Mouse (Mus musculus): ENCODE measurements around the gene Sox5. TPM values are rescaled to one million over a fixed set of nuclear protein-coding genes. Genes with fewer than 3 reads are reported as not detected.

Sox5 gene
- polyA plus RNA-seq, 1 experiment from 2014 or later = 17.2 TPM

DNA sequence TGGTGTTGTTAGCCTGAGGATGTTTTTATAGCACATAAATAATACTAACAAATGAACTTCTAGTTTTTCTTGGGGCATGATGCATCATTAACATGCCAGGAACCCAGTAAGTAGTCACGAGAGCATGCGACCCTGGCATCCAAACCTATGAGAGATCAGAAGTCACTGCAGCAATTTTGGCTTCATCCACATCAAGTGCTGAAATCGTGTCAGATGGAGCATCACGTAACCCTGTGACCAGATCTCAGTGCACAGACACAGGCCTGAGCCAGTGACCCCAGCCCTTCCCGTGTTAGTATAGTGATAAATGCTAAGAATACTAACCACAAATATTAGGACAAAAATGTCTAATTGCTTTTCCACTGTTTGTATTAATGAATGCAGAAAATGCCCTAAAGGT, 58.8 kb downstream of the Sox5 start:
- ATAC-seq (replicated peaks; ENCODE audit: low FRiP score, low TSS enrichment, low read depth) = no peak
- Histone ChIP-seq H3K4me1 (replicated peaks; ENCODE audit: control insufficient read depth, insufficient read depth, low read length) (no peaks in the 10 kb centered on the region), H3K36me3 (ENCODE audit: control insufficient read depth, insufficient read depth, low read length) (no peaks in the 10 kb centered on the region), H3K9me3 (ENCODE audit: control insufficient read depth, low read length) (0 out of 2 replicates have a peak, but pooled peaks cover 3% of the 10 kb centered on the region), H3K9ac (ENCODE audit: low read length) (no peak overlapping the region), H3K4me3 (ENCODE audit: low read depth, low read length) (no peak overlapping the region), H3K27ac (ENCODE audit: low read depth) (no peak overlapping the region), H3K4me2 (ENCODE audit: low read length) (no peak overlapping the region), H3K27me3 (replicated peaks; ENCODE audit: control insufficient read depth, insufficient read depth, low read length) (no peaks in the 10 kb centered on the region)
- 90% methylated on average over 5 of the region's 5 CpGs for WGBS
- no peak for DNase-seq (ENCODE audit: low spot score)

DNA sequence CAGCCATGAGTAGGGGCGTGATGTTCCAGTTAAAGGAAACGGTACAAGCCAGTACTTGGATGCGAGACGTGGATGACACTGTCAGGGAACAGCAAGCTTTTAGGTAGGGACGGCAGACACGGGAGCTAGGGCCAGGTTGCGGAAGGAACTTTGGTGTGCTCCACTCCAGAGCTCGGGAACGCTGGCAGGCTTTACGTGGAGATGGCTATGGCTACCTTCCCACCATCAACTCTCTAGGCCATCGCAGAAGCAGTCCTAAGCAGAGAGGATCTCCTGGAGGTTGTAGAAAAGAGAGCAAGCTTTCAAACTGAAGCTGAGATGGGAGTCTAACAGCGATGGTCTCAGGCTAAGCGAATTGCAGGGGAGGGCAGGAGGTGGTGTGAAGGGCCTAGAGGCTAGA, 60.9 kb downstream of the Sox5 start:
- no peak for DNase-seq (ENCODE audit: low spot score)
- no peak for ATAC-seq (replicated peaks; ENCODE audit: low FRiP score, low TSS enrichment, low read depth)
- H3K9ac ChIP-seq (ENCODE audit: low read length) = no peak overlapping the region
- H3K27ac ChIP-seq (ENCODE audit: low read depth) = no peak overlapping the region
- H3K27me3 ChIP-seq (replicated peaks; ENCODE audit: control insufficient read depth, insufficient read depth, low read length) = no peaks in the 10 kb centered on the region
- H3K4me1 ChIP-seq (replicated peaks; ENCODE audit: control insufficient read depth, insufficient read depth, low read length) = no peaks in the 10 kb centered on the region
- no peak overlapping the region for H3K4me3 ChIP-seq (ENCODE audit: low read depth, low read length)
- no peaks in the 10 kb centered on the region for H3K36me3 ChIP-seq (ENCODE audit: control insufficient read depth, insufficient read depth, low read length)
- no peaks in the 10 kb centered on the region for H3K9me3 ChIP-seq (ENCODE audit: control insufficient read depth, low read length)
- 97% methylated on average over 13 of the region's 13 CpGs for WGBS
- H3K4me2 ChIP-seq (ENCODE audit: low read length) = no peak overlapping the region

DNA sequence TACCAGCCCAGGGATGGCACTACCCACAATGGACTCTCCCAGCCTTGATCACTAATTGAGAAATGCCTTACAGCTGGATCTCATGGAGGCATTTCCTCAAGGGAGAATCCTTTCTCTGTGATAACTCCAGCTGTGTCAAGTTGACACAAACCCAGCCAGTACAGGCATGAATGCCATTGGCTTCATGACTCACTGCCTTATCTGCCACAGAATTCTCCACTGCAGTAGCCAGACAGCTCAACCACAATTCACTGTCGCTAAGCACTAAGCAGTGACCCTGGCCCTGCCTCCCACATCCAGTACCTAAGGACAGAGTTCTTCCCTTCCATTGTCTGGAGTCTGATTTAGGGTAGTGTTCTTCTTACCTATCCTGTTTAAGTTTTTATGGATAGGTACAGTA, 65.4 kb downstream of the Sox5 start:
- peaks cover 17% of the 10 kb centered on the region for H3K4me1 ChIP-seq (replicated peaks; ENCODE audit: control insufficient read depth, insufficient read depth, low read length)
- no peak overlapping the region for H3K27ac ChIP-seq (ENCODE audit: low read depth)
- ATAC-seq (replicated peaks; ENCODE audit: low FRiP score, low TSS enrichment, low read depth) (no peak), DNase-seq (ENCODE audit: low spot score) (no peak)
- no peak overlapping the region for H3K4me3 ChIP-seq (ENCODE audit: low read depth, low read length)
- H3K9me3 ChIP-seq (ENCODE audit: control insufficient read depth, low read length) = no peaks in the 10 kb centered on the region
- no peaks in the 10 kb centered on the region for H3K27me3 ChIP-seq (replicated peaks; ENCODE audit: control insufficient read depth, insufficient read depth, low read length)
- no peaks in the 10 kb centered on the region for H3K36me3 ChIP-seq (ENCODE audit: control insufficient read depth, insufficient read depth, low read length)
- H3K4me2 ChIP-seq (ENCODE audit: low read length) = no peak overlapping the region
- no peak overlapping the region for H3K9ac ChIP-seq (ENCODE audit: low read length)
- WGBS = 62% methylated on average over 1 of the region's 1 CpGs

DNA sequence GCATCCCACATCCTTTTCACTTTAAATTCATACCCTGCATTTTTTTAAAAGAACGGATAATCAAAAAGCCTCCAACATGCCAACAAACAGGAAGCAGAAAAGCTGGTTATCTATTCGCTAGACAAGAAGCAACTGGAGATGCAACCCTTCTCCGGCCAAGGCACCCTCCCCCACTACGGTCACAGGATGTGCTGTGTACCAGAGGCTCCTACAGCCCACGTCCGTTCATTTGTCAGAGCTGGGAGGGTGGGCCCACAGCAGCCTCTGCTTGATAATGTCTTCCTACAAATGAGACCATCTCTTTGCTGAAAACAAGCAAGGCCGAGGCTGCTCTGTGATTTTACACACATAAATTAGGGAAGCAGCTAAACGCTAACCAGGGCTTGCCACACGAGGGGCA, 69.9 kb downstream of the Sox5 start:
- Histone ChIP-seq H3K36me3 (ENCODE audit: control insufficient read depth, insufficient read depth, low read length) (no peaks in the 10 kb centered on the region), H3K4me2 (ENCODE audit: low read length) (peak overlapping the region; percentile 20; the same call in 1 of the 2 replicates), H3K4me3 (ENCODE audit: low read depth, low read length) (no peak overlapping the region), H3K27ac (ENCODE audit: low read depth) (peak overlapping the region; percentile 67), H3K9ac (ENCODE audit: low read length) (no peak overlapping the region), H3K4me1 (replicated peaks; ENCODE audit: control insufficient read depth, insufficient read depth, low read length) (peaks cover 30% of the 10 kb centered on the region), H3K27me3 (replicated peaks; ENCODE audit: control insufficient read depth, insufficient read depth, low read length) (no peaks in the 10 kb centered on the region), H3K9me3 (ENCODE audit: control insufficient read depth, low read length) (no peaks in the 10 kb centered on the region)
- ATAC-seq (replicated peaks; ENCODE audit: low FRiP score, low TSS enrichment, low read depth) (no peak), DNase-seq (ENCODE audit: low spot score) (no peak)
- WGBS = 33% methylated on average over 9 of the region's 9 CpGs

DNA sequence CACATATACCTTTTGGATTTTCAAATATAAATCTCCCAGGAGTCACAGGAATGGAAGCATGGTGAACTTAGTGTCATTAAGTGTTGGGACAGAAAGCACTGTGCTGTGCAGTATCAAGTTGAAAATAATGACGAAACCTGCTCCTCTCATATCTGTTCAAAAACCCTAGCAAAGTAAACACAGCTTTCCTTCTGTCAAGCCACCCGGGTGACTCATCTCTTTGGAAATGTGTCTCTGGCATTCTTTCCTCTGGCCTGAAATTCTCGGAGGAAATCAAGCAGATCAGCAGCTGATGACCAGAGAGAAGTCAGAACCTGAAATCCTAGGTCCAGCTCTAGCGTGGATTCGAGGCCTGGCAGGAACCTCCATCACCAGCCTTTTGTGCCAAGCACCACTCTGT, 71.0 kb downstream of the Sox5 start:
- H3K9me3 ChIP-seq (ENCODE audit: control insufficient read depth, low read length) = no peaks in the 10 kb centered on the region
- WGBS = 27% methylated on average over 5 of the region's 5 CpGs
- no peak overlapping the region for H3K9ac ChIP-seq (ENCODE audit: low read length)
- no peak for ATAC-seq (replicated peaks; ENCODE audit: low FRiP score, low TSS enrichment, low read depth)
- peak; percentile 57 for DNase-seq (ENCODE audit: low spot score)
- peak overlapping the region; percentile 67 for H3K27ac ChIP-seq (ENCODE audit: low read depth)
- H3K4me2 ChIP-seq (ENCODE audit: low read length) = 0 out of 2 replicates have a peak overlapping the region, but pooled peaks have one; percentile 6
- no peaks in the 10 kb centered on the region for H3K27me3 ChIP-seq (replicated peaks; ENCODE audit: control insufficient read depth, insufficient read depth, low read length)
- H3K36me3 ChIP-seq (ENCODE audit: control insufficient read depth, insufficient read depth, low read length) = no peaks in the 10 kb centered on the region
- peaks cover 30% of the 10 kb centered on the region for H3K4me1 ChIP-seq (replicated peaks; ENCODE audit: control insufficient read depth, insufficient read depth, low read length)
- no peak overlapping the region for H3K4me3 ChIP-seq (ENCODE audit: low read depth, low read length)

DNA sequence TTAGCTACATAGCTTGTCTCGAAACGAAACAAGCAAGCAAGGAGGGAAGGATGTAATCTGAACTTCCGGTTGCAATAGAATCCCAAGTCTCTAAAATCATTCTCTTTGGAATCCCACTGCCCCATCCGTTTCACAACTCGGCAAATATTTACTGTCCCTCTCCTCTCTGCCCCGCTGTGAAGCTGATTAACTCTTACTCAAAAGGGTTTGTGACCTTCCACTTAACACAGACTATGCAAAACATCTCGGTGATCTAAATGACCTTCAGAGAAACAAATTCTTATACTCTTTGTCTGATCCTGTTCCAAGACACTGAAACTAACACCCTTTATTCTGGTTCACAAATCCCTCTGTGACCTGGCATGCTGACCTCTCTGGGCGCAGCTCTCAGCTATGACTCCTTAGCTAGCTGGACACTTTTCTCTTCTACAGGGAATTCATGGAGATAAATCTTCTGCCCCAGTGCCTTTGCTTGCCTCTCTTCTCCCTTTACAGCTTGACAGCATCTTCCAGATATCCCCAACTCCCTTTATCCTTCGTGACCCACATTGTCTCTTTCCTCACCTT, 72.1 kb downstream of the Sox5 start:
- H3K9me3 ChIP-seq (ENCODE audit: control insufficient read depth, low read length) = no peaks in the 10 kb centered on the region
- H3K4me1 ChIP-seq (replicated peaks; ENCODE audit: control insufficient read depth, insufficient read depth, low read length) = peaks cover 30% of the 10 kb centered on the region
- no peak overlapping the region for H3K9ac ChIP-seq (ENCODE audit: low read length)
- H3K4me3 ChIP-seq (ENCODE audit: low read depth, low read length) = no peak overlapping the region
- no peak overlapping the region for H3K27ac ChIP-seq (ENCODE audit: low read depth)
- no peak for DNase-seq (ENCODE audit: low spot score)
- H3K4me2 ChIP-seq (ENCODE audit: low read length) = no peak overlapping the region
- ATAC-seq (replicated peaks; ENCODE audit: low FRiP score, low TSS enrichment, low read depth) = no peak
- H3K27me3 ChIP-seq (replicated peaks; ENCODE audit: control insufficient read depth, insufficient read depth, low read length) = no peaks in the 10 kb centered on the region
- no peaks in the 10 kb centered on the region for H3K36me3 ChIP-seq (ENCODE audit: control insufficient read depth, insufficient read depth, low read length)
- 59% methylated on average over 9 of the region's 9 CpGs for WGBS

DNA sequence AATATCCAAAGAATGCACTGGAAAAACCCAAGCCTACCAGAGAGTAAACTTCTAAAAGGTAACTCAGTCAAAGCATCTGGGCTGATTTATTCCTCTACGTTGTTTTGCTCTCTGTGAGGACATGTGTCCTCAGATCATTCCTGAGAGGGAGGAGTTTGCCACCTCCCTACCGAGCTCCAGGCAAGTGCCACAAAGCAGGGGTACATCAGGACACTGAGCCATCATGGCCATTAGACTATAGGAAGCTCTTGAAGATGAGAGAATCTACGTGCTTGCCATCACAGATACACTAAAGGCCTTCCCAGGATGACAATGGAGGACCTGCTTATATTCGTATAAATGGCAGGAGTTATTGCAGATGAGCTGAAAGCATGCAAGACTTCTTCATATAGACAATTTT, 73.4 kb downstream of the Sox5 start:
- 75% methylated on average over 4 of the region's 4 CpGs for WGBS
- Histone ChIP-seq H3K36me3 (ENCODE audit: control insufficient read depth, insufficient read depth, low read length) (no peaks in the 10 kb centered on the region), H3K27ac (ENCODE audit: low read depth) (no peak overlapping the region), H3K27me3 (replicated peaks; ENCODE audit: control insufficient read depth, insufficient read depth, low read length) (no peaks in the 10 kb centered on the region), H3K4me1 (replicated peaks; ENCODE audit: control insufficient read depth, insufficient read depth, low read length) (peaks cover 30% of the 10 kb centered on the region), H3K4me2 (ENCODE audit: low read length) (no peak overlapping the region), H3K9ac (ENCODE audit: low read length) (no peak overlapping the region), H3K4me3 (ENCODE audit: low read depth, low read length) (no peak overlapping the region), H3K9me3 (ENCODE audit: control insufficient read depth, low read length) (0 out of 2 replicates have a peak, but pooled peaks cover 4% of the 10 kb centered on the region)
- ATAC-seq (replicated peaks; ENCODE audit: low FRiP score, low TSS enrichment, low read depth) (no peak), DNase-seq (ENCODE audit: low spot score) (no peak)

DNA sequence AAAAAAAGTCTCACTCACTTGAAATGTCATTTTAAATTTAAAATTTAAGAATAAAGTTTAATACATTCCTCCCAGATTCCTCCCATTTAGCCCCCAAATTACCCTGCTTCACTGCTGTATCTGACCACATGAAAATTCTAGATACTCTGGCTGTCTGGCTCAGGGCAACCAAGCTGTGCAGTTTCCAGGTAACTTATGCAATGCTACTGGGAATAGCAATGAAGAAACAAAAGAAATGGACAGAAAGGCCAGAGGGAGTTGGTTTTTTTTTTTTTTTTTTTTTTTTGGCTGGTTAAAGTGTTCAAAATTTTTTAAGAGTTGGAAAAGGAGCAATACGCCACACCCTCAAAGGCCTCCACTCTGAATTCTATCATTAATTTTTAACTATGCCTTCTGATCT, 73.8 kb downstream of the Sox5 start:
- no peak overlapping the region for H3K9ac ChIP-seq (ENCODE audit: low read length)
- peaks cover 28% of the 10 kb centered on the region for H3K4me1 ChIP-seq (replicated peaks; ENCODE audit: control insufficient read depth, insufficient read depth, low read length)
- WGBS = 96% methylated on average over 1 of the region's 1 CpGs
- H3K9me3 ChIP-seq (ENCODE audit: control insufficient read depth, low read length) = 0 out of 2 replicates have a peak, but pooled peaks cover 4% of the 10 kb centered on the region
- H3K27ac ChIP-seq (ENCODE audit: low read depth) = no peak overlapping the region
- no peak overlapping the region for H3K4me2 ChIP-seq (ENCODE audit: low read length)
- no peak for DNase-seq (ENCODE audit: low spot score)
- no peak overlapping the region for H3K4me3 ChIP-seq (ENCODE audit: low read depth, low read length)
- H3K27me3 ChIP-seq (replicated peaks; ENCODE audit: control insufficient read depth, insufficient read depth, low read length) = no peaks in the 10 kb centered on the region
- no peak for ATAC-seq (replicated peaks; ENCODE audit: low FRiP score, low TSS enrichment, low read depth)
- no peaks in the 10 kb centered on the region for H3K36me3 ChIP-seq (ENCODE audit: control insufficient read depth, insufficient read depth, low read length)

DNA sequence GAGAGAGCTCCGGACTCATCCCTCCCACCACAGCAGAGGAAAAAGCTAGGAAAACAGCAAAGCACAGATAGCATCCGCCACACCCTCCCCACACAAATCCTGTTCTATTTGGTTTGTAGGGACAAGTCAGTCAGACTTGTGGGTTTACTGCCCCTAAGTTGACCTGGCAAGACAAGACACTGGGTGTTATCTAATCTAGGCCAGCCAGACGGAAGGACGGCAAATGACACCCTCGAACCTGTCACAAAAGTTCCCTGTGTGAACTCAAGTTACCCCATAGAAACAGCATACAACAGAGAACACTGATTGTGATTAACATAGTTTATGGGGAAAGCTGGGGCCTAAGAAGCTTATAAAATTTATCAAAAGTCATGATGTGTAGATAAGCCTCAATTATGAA, 76.8 kb downstream of the Sox5 start:
- H3K4me1 ChIP-seq (replicated peaks; ENCODE audit: control insufficient read depth, insufficient read depth, low read length) = no peaks in the 10 kb centered on the region
- no peak for ATAC-seq (replicated peaks; ENCODE audit: low FRiP score, low TSS enrichment, low read depth)
- H3K27me3 ChIP-seq (replicated peaks; ENCODE audit: control insufficient read depth, insufficient read depth, low read length) = no peaks in the 10 kb centered on the region
- H3K9ac ChIP-seq (ENCODE audit: low read length) = no peak overlapping the region
- no peak overlapping the region for H3K4me2 ChIP-seq (ENCODE audit: low read length)
- H3K9me3 ChIP-seq (ENCODE audit: control insufficient read depth, low read length) = 0 out of 2 replicates have a peak, but pooled peaks cover 4% of the 10 kb centered on the region
- 71% methylated on average over 5 of the region's 5 CpGs for WGBS
- H3K27ac ChIP-seq (ENCODE audit: low read depth) = no peak overlapping the region
- no peak for DNase-seq (ENCODE audit: low spot score)
- H3K4me3 ChIP-seq (ENCODE audit: low read depth, low read length) = no peak overlapping the region
- no peaks in the 10 kb centered on the region for H3K36me3 ChIP-seq (ENCODE audit: control insufficient read depth, insufficient read depth, low read length)

All from intestine, embryonic 14.5 days (tissue).